Mouse (Mus musculus) 3T3-L1 (cell line): ENCODE measurements around the gene Cacna2d3.

Experiments used
- DNase-seq: peaks from one replicate; pipeline ENCODE4 v3.0.0-alpha.2; 2015; ENCODE audit warnings: low read depth, low spot score

The Cacna2d3 gene

DNA sequence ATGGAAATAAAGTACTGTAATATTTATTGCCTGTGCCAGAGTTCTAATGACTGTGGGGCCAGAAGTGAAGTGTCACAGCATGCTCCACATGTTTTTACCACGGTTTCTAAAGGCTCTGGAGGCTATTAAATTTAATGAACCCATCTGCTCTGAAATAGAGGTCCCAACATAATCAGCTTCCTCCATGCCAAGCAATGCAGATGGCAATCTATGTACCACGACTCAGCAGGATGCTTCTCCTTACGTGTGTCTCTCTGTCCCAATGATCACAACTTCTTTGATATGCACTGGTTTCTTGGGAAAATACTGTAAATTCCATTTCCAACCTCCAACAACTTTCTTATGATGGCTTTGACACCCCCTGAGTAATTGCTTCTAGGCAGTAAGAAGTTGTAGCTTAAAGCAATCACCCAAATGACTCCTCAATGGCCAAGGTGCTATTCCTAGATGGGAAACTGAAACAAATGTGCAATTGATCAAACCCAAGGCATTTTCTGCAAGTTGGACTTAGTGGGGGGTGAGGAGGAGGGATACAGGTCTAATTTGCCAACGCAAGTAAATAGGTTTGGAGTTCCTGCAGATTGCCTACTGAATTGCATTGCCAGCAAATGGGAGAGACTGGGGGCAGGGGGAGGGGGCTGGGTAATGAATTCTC lies 557.5 kb downstream of the Cacna2d3 start:
- DNase-seq = no peak

DNA sequence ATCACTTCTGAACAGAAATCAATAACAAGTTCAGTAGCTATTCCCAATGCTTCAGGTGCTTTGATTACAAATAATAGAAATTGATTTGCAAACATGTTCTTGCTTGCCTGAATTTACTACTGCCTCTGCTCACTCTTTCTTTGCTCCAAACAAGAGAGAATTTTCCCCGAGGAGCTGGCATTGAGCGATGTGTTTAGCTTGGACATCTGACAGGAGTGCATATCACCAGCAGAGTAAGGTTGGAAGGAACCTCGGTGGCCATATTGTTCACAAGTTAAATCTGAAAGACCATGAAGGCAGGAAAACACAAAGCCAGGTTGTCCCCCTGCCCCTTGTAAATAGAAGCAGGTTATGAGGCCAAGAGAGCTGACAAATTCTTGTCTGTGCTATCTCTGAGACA lies 561.9 kb downstream of the Cacna2d3 start:
- DNase-seq = no peak

DNA sequence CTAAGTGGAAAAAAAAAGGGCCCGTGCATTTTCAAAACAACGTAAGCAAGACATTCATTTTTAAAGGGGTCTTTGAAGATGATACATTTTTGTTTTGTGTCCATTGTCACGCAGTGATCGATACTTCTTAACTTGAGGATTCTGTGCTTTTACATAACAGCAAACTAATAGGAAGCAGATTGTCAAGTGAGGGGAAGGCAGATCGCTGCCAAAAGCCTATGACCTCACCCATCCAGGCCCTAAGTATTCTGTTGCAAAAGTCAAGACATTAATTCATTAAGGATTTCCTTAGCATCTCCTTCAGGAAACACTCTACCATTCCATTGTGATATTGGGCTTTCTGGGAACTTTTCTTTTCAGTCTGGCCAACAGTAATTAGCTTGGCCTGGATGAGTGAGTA lies 564.6 kb downstream of the Cacna2d3 start:
- no peak for DNase-seq

DNA sequence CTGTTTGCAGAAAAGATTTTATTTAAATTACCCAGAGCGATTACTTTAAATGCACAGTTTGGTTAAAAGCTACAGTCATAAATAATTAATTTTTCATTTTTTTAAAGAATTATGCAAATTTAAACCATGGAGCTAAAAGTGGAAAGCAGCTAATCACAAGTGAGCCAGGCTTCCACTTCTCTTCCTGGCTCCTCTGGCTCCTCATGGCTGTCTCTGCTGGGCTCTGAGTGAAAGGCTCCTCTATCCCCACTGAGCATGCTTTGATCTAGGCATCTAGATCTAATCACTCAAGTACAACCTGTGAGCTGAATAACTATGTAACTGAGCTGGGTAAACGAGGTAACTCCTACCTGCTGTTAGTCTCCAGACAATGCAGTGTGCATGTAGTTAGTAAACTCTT lies 577.5 kb downstream of the Cacna2d3 start:
- no peak for DNase-seq

DNA sequence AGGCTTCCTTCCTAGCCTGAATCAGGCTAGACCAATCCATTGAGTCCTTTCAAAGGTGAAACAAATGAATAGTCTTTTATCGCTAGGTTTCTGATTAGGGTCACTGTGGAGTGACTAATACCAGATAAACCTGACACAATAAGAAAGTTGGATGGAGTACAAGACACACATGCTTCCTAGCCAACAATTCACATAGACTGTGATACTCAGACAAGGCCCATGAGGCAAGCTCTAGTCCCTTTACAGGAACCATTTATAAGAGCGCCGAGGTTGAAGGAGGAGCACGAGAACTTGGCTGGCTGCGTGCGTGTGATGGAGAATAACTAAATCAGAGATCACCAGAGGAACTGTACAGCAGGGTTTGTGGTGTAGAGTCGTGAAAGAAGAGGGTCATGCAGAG lies 584.0 kb downstream of the Cacna2d3 start:
- no peak for DNase-seq

DNA sequence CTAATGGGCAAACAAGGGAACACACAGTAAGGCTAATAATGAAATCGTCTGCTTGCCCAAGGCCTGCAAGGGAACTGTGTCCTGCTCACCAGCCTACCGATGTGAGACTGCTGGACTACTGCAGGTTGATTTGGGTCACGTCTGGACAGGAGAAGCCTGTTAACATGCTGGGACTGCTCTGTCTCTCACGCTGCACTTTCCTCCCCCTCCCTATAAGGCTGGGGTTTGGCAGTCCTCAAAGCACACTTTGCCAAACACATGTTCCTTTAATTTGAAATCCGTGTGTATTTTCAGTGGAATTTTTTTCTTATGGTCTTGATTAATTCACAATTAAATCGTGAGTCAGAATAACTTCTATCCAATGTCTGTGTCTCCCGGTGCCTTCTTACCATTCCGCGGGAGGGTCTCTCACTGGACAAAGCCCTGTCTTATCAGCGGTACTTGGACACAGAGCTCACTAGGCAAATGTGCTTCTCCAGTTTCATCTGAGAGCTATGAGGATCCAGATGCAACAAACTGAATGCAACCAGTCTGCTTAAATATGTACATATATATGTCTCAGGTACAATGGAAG lies 584.6 kb downstream of the Cacna2d3 start:
- DNase-seq = no peak

DNA sequence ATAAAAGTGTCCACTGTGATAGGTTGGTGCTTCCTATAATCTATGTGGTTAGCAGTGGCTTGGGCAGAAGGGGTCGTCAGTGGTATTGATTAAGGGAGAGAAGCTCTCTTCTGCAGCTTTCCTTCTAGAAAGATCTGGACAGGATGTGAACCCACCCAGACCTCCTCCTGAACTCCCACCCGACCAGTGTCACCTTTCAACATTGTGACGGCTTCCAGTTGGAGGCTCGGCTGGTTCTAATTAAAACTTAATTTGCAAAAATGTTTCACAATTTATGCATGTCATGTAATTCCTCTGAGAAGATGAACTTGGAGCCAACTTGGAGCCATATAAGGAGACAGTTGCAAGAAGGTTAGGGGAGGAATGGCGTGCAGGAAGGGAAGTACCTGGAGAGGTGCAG lies 586.8 kb downstream of the Cacna2d3 start:
- DNase-seq = no peak

DNA sequence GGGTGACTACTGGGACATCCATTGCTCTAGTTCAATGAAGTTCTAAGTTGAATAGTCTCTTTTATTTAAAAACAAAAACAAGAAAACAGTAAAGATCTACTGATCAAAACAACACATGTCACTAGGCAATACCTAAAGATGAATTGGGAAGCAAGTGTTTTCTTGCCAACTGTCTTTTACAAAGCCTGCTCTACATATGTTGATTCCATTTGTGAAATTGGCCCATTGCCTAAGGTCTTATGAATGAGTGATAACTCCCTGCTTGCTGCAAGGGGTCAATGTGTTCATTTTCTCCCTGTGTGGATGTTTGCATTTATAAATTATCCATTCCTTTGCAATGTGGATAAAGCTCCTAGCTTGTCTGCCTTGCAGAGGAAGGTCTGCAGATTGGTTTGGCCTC lies 591.2 kb downstream of the Cacna2d3 start:
- DNase-seq = no peak

DNA sequence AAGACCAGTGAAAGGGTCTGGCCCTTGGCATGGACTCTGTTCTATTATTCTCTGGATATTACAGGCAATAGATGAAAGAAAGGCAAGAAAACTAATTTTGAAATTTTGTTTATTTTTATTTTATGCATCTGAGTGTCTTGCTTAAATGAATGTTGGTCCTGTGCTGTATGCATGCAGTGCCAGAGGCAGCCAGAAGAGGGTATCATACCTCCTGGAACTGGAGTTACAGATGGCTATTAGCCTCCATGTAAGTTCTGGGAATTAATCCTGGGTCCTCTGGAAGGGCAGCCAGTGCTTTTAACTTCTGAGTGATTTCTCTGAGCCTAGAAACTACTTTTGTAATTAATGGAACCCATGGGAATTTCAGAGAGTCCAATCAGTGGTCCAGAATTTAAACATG lies 597.8 kb downstream of the Cacna2d3 start:
- peak; percentile 10 for DNase-seq

DNA sequence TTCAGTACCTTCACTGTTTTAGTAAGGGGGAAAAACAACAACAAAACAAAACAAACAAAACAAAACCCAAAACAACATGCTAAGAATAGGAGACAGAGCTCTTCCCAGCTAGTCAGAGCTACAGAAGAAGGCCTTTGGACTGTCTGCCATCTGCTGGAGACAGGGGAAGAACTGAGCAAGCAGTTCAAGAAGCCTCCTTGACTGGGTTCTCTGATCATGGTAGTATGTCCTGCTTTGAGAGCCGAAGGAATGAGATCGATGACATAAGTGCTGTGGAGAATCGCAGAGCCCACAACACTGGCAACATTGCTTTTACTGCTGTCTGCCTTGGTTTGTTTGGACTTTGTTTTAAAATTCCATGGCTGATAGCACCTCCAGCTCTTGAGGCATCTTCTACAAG lies 598.9 kb downstream of the Cacna2d3 start:
- no peak for DNase-seq

DNA sequence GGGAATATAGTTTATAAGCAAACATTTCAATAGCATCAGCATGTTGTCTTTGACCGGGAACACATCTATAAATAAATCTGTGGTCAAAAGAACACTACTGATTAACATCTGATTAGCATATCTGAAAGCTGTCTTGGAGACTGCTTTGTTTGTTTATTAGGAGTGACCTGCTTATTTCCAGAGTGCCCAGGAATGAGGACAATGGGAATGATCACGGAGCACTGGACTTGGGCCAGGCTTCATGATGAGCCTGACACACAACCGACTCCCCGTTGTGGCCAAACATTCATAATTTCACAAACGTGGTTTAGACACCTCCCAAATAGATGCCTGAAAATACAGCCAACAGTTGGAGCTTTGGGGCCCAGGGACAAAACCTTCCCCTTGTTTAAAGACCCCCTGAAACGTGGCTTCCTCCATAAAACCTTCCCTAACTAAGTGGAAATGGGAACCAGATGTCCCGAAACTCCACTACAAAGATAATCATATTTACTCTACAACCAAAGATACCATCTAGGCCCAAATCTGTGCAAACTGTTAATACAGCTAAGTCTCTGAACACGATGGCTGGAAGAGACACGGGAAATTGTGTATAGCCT lies 607.7 kb downstream of the Cacna2d3 start:
- DNase-seq = no peak

DNA sequence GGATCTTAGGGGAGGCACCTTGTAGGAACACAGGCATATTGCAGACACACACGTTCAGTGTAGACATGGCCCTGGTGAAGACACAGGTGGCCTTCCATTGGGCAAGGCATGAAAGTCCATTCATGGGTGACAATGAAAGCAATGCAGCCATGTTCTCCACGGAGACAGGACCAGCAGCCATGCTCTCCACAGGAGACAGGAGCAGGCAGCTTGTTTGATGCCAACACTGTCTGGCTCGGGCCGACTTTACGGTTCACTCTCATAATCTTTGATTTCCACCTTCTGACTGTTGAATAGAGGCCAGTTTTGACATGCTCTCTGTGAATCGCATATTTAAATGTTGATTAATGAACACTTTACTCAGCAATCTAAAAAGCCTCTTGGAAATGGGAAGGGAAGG lies 610.0 kb downstream of the Cacna2d3 start:
- no peak for DNase-seq

DNA sequence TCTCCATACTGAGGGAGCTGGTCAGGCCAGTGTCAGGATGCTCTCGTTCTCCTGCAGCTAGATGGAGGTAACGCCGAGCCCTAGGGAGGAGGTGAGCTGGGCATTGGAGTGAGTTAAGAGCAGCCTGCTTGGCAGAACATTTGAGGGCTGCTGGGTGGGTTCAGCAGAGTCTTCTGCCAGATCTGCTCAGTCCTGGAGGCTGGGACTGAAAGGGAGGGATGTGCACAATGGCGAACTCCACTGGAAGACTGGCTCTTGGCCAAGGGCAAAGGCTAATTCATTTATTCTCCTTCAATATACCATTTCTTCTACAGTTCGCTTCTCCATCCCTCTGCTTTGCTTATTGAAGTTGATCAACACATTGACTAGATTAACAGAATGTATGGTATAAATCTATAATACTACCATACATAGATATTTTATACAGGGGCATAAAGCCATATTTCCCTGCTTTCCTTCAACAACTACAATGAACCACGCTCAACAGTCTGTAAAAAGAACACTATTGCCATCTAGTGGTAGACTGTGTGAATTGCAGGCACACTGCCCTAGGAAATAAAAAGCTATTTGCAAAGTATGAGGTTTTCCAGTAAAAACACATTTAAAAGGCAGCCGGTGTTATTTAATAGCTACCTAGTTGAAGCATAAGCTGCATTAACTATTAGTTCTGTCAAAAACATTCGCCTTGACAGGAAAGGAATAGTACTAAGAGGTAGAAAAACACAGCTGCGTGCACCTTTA lies 611.1 kb downstream of the Cacna2d3 start:
- peak; percentile 64 for DNase-seq

DNA sequence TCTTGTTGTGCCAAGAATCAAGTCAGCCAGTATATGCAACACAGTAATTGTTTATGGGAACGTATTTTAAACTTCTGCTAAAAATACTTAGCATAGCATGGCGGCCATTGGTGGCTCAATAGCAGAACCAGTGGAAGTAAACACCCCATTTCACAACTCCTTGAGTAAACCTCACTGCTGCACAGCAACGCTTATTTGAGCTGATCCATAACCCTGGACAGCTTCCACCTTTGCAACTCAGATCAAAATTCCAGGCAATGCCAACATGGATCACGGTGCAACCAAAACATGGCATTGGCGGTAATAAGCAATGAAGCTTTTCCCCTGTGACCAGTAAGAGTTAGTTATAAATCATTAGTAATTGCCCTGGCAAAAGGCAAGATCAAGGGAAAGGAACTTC lies 614.2 kb downstream of the Cacna2d3 start:
- DNase-seq = no peak

DNA sequence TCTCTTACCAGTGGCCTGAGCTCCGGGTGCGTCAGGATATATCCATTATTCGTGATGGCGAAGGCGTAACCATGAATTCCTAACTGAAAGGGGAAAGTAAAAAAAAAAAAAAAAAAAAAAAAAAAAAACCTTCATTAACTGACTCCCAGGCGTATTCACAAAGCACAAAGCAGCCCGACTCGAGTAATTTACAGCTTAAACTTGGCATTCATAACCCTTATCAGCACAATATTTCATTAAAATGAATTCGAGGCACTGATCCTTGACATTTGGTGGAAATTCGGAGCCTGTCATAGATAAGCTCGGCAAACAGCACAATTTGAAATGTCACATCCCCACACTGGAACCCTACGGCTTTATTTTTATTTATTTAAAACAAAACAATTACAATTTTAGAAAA lies 623.9 kb downstream of the Cacna2d3 start:
- DNase-seq = no peak

DNA sequence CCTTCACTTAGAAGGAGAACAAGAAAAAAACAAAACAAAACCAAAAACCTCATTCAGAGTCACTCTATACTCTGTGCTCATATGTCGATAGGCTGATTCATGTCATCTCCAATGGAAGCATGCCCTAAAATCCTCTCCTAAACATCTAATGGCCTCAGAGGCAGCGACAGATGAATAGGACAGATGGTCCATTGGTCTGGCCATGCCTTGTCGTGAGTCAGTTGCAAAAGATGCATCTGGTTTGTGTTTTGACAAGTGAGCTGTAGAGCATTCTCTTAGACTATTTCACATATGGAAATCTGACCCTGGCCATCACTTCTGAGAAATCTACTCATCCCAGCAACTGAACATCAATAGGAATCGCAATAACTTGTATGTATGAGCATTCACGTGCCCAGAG lies 626.2 kb downstream of the Cacna2d3 start:
- DNase-seq = peak; percentile 1

DNA sequence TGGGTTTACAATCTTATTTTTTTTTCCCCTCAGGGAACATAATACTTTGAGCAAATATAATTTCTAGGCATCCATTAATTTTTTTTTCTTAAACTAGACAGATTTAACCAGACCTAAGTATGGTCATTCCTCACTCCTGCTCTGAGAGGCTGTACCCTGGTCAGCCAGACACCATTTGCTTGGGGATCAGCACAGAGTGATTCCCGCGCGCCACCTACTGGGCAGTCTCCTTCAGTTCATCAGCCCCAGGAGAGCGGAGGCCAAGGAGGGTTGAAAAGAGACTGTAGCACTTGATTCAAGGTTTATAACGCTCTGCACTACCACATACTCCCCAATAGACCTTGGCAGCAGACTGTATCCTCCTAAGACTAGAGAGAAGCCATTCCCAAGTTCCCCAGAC lies 631.6 kb downstream of the Cacna2d3 start:
- peak; percentile 76 for DNase-seq

DNA sequence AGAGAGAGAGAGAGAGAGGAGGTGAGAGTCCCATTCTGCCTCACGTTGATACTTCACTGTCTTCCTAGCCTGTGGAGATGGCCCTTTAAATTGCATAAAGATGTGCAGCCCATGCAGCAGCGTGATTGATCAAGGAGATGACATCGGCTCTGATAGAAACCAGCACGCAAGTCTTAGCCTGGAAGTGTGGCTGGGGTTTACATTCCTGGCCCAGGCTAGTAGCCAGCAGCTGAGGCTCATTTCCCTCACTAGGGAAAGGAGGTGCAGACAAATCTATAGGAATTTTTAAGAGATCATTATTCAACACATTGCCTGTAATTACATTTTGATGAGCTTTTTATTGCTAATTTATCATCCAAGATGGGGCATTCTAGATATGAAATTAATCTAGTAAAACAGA lies 635.1 kb downstream of the Cacna2d3 start:
- no peak for DNase-seq

DNA sequence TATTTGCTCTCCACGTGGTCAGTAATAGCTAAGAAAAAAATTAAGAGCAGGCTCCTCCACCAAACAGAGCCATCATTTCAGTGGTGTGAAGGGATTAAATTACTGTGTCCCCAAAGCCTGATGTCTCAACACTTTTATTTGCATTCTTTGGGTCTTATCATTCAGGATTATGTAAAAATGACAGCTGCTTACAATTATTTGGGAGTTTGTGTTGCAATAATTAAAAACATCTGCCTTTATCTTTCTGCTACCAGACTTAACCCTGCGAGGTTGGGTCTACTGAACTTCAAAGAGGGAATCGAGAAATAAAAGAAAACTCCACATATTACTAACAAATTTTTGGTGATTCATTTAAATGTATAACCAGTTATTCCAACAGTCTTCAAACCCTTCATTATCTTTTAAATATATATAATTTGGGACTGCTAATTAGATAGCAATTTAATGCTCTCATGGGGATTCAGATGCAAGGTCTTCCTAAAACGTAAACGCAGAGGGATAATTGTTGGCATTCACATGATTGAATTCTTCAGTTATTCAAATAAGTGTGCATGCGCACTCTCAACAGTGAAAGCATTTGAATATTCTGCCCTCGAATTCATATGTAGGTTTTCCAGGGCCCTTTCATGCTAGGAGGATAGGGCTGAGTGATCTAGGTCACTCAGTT lies 636.0 kb downstream of the Cacna2d3 start:
- peak; percentile 15 for DNase-seq

DNA sequence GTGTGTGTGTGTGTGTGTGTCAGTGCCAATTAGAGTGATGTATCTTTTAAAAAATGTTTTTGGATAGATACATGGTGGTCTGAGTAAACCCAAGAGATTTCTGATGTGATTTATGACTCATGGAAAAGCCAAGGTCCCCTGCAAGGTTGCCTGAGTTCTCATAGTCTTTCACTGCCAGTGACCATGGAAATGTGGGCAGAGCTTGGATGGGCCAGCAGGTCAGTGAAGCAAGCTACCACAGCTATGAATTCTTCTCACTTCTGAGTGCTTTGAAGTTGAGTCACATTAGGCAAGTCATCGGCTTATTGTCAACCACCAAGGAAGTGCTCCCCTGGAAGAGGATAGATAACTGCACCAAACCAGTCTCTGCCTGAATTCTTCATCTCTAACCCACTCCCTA lies 639.5 kb downstream of the Cacna2d3 start:
- DNase-seq = peak; percentile 83

DNA sequence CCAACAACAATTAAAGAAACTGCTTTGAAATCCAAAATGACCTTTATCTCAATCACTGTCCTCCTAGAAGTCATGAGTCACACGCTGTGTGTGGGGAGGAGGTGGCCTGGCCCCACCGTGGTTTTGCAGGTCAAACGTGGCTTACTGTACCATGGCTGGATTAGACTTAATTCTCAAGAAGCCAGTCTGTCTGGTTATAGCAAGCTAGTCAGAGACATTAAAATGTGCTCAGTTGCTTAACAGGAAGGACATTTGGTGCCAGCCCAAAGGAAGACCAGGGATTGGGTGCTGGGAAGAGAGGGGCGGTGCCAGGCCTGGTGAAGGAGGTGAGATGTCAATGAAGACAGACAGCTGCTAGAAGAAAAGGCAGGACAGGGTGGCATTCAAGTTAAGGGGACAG lies 641.0 kb downstream of the Cacna2d3 start:
- DNase-seq = peak; percentile 56

DNA sequence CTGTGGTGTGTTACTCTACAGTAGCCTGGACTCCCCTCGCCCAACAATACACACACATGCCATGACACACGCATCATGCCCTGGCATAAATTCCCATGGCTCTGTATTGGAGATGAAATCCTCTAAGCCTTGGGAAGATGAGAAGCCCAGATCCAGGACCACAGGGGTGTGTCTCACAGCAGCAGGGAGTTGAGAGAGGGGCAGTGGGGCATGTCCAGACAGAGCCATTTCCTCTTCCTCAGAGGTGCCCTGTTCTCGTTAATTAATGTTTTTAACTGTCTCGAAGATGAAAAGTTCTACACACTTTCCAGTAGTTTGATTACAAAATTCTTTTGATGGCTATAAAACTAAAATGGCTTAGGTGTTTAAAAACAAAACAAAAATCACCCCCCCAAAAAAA lies 641.4 kb downstream of the Cacna2d3 start:
- DNase-seq = peak; percentile 7
